ENCODE assay signal across 11 mouse cellular contexts in genomic region chr16:23305830-23306623, GRCm38 (mm10).
DNase-seq lines count a peak whose midpoint lies in the region; ATAC-seq and TF ChIP-seq lines count a peak whose summit lies in the region.
"Had no signal": no experiment of that assay in that cellular context is flagged by ENCODE, and none has a peak within 500 bp of the region (broad histone marks: within the 10 kb centered on the region; RNA-seq: fewer than 3 reads in every experiment).

No protein-coding gene starts in this region.

- no peaks in the 10 kb centered on the region for H3K36me3 ChIP-seq in forebrain, embryonic 16.5 days (ENCODE audit: control insufficient read depth, insufficient read depth)
- no peaks in the 10 kb centered on the region for H3K36me3 ChIP-seq in forebrain, embryonic 15.5 days
- H3K36me3 ChIP-seq in lung, postnatal 0 days (ENCODE audit: insufficient read depth, low read length), result no peaks in the 10 kb centered on the region
- H3K36me3 ChIP-seq: embryonic facial prominence, embryonic 13.5 days had no signal

- H3K27me3 ChIP-seq in forebrain, embryonic 16.5 days (replicated peaks; ENCODE audit: control insufficient read depth, insufficient read depth, low read length), result no peaks in the 10 kb centered on the region
- H3K27me3 ChIP-seq in forebrain, embryonic 15.5 days, result no peaks in the 10 kb centered on the region
- H3K27me3 ChIP-seq in lung, postnatal 0 days (replicated peaks; ENCODE audit: insufficient read depth, low read length), result no peaks in the 10 kb centered on the region
- H3K27me3 ChIP-seq: embryonic facial prominence, embryonic 13.5 days had no signal

- peak; percentile 64 for DNase-seq in lung, postnatal 0 days (ENCODE audit: low spot score)
- no peak for DNase-seq in lung, postnatal 14 days
- DNase-seq in NIH3T3 (ENCODE audit: low read depth), result peak; percentile 67
- DNase-seq in naive thymus-derived CD4-positive, alpha-beta T cell, adult 2 months (ENCODE audit: low read depth), result peak; percentile 35
- no peak for DNase-seq in thymus, postnatal 4 days
- no peak for DNase-seq in frontal cortex, postnatal 36 days (ENCODE audit: low spot score in 2 of 2)
- DNase-seq: cerebellum, adult 2 months; gastrocnemius, adult 2 months had no signal

- WGBS in forebrain, embryonic 16.5 days, result 55% methylated on average over 10 of the region's 10 CpGs
- 65% methylated on average over 10 of the region's 10 CpGs for WGBS in forebrain, embryonic 15.5 days
- 33% methylated on average over 10 of the region's 10 CpGs for WGBS in lung, postnatal 0 days

- H3K9ac ChIP-seq in forebrain, embryonic 16.5 days (replicated peaks; ENCODE audit: low read depth, low read length), result no peak overlapping the region
- H3K9ac ChIP-seq in forebrain, embryonic 15.5 days (replicated peaks), result no peak overlapping the region
- H3K9ac ChIP-seq in lung, postnatal 0 days (replicated peaks; ENCODE audit: low read depth), result no peak overlapping the region
- H3K9ac ChIP-seq: embryonic facial prominence, embryonic 13.5 days had no signal

- H3K4me3 ChIP-seq in forebrain, embryonic 16.5 days (replicated peaks; ENCODE audit: low read length), result no peak overlapping the region
- H3K4me3 ChIP-seq in forebrain, embryonic 15.5 days, result no peak overlapping the region
- H3K4me3 ChIP-seq in lung, postnatal 0 days (ENCODE audit: low read depth, low read length), result no peak overlapping the region
- H3K4me3 ChIP-seq: embryonic facial prominence, embryonic 13.5 days; gastrocnemius, adult 2 months had no signal

- peaks cover 2% of the 10 kb centered on the region; the same call in 1 of the 2 replicates for H3K4me1 ChIP-seq in forebrain, embryonic 16.5 days (replicated peaks; ENCODE audit: control insufficient read depth, insufficient read depth, low read length)
- H3K4me1 ChIP-seq in forebrain, embryonic 15.5 days, result peaks cover 8% of the 10 kb centered on the region; the same call in 1 of the 2 replicates
- peaks cover 13% of the 10 kb centered on the region; the same call in 1 of the 2 replicates for H3K4me1 ChIP-seq in lung, postnatal 0 days (ENCODE audit: insufficient read depth, low read depth, low read length)
- H3K4me1 ChIP-seq: embryonic facial prominence, embryonic 13.5 days had no signal

- no peak overlapping the region for H3K27ac ChIP-seq in forebrain, embryonic 16.5 days (ENCODE audit: low read length)
- no peak overlapping the region for H3K27ac ChIP-seq in forebrain, embryonic 15.5 days (replicated peaks)
- 0 out of 2 replicates have a peak overlapping the region, but pooled peaks have one; percentile 33 for H3K27ac ChIP-seq in lung, postnatal 0 days (ENCODE audit: low read length)
- H3K27ac ChIP-seq: embryonic facial prominence, embryonic 13.5 days; gastrocnemius, adult 2 months had no signal

- no peaks in the 10 kb centered on the region for H3K9me3 ChIP-seq in forebrain, embryonic 16.5 days (ENCODE audit: control insufficient read depth, low read length)
- no peaks in the 10 kb centered on the region for H3K9me3 ChIP-seq in forebrain, embryonic 15.5 days
- H3K9me3 ChIP-seq in lung, postnatal 0 days (ENCODE audit: low read length), result no peaks in the 10 kb centered on the region
- H3K9me3 ChIP-seq: embryonic facial prominence, embryonic 13.5 days had no signal

- 0 out of 2 replicates have a peak, but pooled peaks have one; percentile 41 for ATAC-seq in forebrain, embryonic 16.5 days
- ATAC-seq in forebrain, embryonic 15.5 days (replicated peaks), result no peak
- peak; percentile 42 for ATAC-seq in lung, postnatal 0 days

- H3K4me2 ChIP-seq in forebrain, embryonic 16.5 days (ENCODE audit: low read length), result no peak overlapping the region
- no peak overlapping the region for H3K4me2 ChIP-seq in forebrain, embryonic 15.5 days (replicated peaks)
- H3K4me2 ChIP-seq in lung, postnatal 0 days (replicated peaks; ENCODE audit: low read depth, low read length), result no peak overlapping the region
- H3K4me2 ChIP-seq: embryonic facial prominence, embryonic 13.5 days had no signal

- TF ChIP-seq CTCF in lung, postnatal 0 days (IDR thresholded peaks at IDR 0.05), result no peak

- TF ChIP-seq EP300 in lung, postnatal 0 days (IDR thresholded peaks at IDR 0.05), result no peak

Comparison
In these comparisons a context has a peak if more than half of its experiments do, and no peak if none do; other contexts are left out.
1. DNase-seq: peak in lung, postnatal 0 days (single experiment), NIH3T3 (single experiment) and naive thymus-derived CD4-positive, alpha-beta T cell, adult 2 months (single experiment); none in lung, postnatal 14 days (single experiment), thymus, postnatal 4 days (single experiment) and frontal cortex, postnatal 36 days (0 of 2).